Mouse (Mus musculus) heart, adult 18-20 months (tissue): Measurements from ENCODE around the gene Pde1b. TPM values are rescaled to one million over a fixed set of nuclear protein-coding genes. Genes with fewer than 3 reads are reported as not detected.
A peak's percentile ranks its signal among the peaks of the same experiment; 100 is the strongest.

ENCODE experiments used
- DNase-seq, 2 experiments: peaks; one replicate each; pipeline ENCODE4 v3.0.0; 2021 to 2022; ENCODE audit warnings: mixed read lengths in 1 of 2
- long read RNA-seq, 2 experiments: library from polyadenylated mRNA; stranded (forward); transcript quantifications; one replicate each; pipeline ENCODE4 v2.0.0; 2021
- total RNA-seq, 2 experiments: library from RNA; stranded (reverse); gene quantifications; 2 replicates each; pipeline ENCODE4 v1.2.3; 2021

The Pde1b gene
- total RNA-seq, result 1 to 10 TPM in 1 of 2 experiments, under 1 TPM in 1; 0.87 to 1.6 TPM
- long read RNA-seq, experiment 1, partial matches to known transcripts, result 0 of 2 reads
- long read RNA-seq, experiment 1, other reads (novel, unspliced or antisense), result 1 of 2 reads
- long read RNA-seq, experiment 2, result 0 reads

- peak; percentile 53 to 54 for DNase-seq
Observed at GRCm38 (mm10) chr15:103502435-103503250, at the start of gene Pde1b. Gene Pde1b (plus strand): TSS chr15:103503034.

DNA sequence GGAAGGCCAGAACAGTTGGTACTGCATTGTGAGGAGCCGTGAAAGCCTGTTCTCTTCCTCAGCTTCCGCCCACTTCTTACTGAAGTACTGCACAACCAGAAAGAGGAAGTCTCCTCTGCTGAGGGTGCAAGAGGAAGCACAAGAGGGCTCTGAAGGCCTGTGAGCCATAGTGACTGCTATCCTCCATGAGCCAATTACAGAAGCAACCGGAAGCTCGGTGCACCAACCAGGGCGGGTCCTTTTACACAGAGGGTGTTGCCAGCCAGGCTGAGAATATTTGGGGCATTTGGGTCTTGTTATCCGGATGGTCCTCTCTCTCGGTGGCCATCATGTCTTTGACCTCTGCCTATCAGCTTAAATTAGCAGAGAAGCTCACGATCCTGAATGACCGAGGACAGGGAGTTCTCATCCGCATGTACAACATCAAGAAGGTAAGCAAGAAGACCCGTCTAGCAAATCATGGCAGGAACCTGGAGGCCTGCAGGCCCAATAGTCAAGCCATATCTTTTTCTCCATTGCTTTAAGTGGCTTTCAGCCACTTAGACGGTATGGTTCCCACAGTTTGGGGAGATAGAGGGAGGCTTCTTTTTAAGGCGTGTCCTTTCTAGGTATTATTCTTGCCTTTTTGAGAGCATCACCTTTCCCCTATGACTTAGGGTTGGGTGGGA is 49.1 kb upstream of the Pde1b start, which contains the start of gene Nckap1l:
TSS of gene Nckap1l (plus strand) at position 244 of the 668 bp plus-strand sequence.
- peak; percentile 36 to 82 for DNase-seq

DNA sequence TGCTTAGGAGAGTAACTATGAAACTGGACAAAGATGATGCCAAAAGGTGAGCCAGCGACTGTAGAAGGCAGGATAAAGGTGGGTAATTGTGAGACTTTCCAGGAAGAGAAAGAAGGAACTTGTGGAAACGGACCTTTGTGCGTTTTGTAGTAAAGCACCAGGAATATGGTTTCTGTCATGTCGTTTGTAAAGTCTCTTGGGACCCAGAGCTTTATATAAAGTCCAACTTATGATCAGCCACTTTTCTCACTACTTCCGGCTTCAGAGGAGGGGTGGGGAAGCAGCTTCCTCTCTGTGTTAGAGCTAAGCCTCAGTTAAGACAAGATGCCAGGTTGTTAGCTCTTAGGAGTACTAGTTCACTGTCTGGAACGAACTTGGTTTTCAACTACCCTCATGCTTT is 48.4 kb upstream of the Pde1b start:
- DNase-seq, result no peak

- DNase-seq, result peak; percentile 7 to 55
Observed at GRCm38 (mm10) chr15:103462539-103463261, 40.1 kb upstream of the Pde1b start.

DNA sequence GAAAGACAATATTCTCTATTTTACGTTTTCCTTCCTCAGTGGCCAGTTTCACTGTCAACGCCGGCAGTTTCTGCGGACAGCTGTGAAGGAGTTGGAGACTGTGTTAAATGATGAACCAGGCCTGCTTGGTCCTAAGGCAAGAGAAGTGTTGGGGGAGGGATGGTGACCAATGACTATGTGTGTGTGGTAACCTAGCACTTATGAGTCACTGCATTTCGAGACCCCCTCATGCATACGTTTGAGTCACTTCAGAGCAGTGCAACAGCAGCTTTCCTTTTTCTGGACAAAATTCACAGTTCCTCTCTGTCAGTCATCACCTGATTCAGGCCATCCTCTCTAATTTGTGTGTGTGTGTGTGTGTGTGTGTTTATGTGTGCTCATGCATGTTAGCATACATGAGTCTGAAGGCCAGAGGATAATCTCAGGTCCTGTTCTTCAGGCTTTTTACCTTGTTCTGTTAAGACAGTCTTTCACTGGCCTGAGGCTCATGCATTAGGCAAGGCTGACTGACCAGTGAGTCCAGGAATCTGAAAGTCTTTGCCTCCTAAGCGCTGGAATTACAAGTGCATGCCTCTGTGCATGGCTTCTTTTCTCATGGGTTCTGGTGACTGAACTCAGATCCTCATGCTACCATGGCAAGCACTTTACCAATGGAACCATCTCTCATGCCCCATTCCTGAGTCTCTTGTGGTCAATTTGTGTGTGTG is 31.2 kb upstream of the Pde1b start:
- no peak for DNase-seq

GRCm38 (mm10) chr15:103472265-103472664 is 30.6 kb upstream of the Pde1b start:
- DNase-seq, result no peak

DNA sequence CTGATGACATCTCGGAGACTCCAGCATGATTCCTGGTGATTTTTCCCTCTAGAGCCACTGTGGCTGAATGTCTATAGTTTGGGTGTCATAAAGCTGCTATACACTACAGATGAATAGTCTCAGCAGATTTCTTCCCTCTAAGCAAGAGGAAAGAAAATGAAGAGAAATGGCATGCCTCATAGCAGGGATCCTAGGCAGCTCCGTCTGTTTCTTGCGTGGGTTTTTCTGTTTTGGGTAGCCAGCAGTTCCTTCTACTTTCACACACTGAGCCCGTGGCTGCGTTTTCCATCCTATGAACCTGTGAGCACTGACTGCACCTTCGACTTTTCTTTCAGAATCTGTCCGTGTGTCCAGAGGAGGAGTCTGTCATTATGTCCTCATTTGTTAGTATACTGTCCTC is 29.7 kb upstream of the Pde1b start:
- no peak for DNase-seq

GRCm38 (mm10) chr15:103473769-103474168 is 29.1 kb upstream of the Pde1b start:
- DNase-seq, result no peak

DNA sequence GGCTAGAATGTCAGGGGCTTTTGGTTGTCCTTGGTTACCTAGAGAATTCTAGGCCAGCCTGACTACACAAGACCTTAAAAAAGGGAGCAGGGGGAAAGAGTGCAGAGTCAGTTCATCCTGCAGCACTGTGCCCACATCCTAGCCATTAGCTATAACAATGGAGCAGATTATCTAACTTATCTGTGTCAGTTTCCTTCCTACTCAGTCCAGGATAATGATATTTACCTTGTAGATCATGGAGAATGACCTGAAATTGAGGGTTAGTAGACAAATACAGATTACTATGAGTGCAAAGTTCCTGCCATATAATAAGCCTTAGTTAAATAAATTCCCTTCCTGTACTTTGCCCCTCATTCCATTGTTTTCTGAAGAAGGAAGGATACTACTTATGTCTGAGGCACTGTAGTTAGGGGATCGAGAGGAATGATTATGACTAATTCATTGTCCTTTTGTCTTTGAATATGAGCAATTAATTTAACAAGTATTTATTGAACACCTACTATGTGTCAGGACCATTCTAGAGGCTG is 23.7 kb upstream of the Pde1b start:
- DNase-seq, result no peak

GRCm38 (mm10) chr15:103480129-103480528 is 22.7 kb upstream of the Pde1b start:
- DNase-seq, result no peak

DNA sequence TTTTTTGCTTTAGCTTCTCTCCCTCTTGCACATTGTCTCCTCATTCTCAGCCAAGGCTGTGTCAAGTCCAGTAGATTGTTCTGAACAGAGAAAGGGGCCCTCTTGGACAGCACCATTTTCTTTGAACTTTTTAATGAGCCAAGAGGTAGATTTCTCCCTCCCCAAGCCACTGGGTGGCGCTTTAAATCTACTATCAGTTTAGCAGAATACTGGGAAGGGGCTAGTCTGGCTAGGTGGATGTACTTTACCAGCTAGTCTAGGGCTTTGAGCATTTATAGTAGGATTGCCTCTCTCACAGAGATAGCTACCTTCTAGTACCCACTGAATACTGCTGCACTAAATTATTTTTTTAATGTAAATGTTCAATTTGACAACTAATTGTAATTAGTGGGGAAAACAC is 20.3 kb upstream of the Pde1b start:
- DNase-seq, result peak in 1 of 2 experiments; percentile 10

DNA sequence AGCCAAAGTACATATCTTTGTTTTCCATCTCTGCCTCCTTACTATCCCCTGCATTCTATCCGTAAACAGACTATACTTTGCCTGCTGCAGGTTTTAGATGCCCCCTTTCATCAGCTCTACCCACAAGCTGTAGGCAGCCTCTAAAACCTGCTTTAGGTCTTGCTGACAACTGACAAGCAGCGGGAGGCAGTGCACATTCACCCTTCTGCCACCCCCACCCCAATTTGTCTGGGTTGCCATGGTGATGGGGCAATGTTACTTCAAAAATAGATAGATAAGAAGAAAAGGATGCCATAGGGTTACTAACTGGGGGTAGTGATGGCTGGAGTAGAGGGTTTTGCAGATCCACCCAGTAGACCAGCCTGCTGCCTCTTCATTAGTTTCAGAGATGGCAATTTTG is 18.3 kb upstream of the Pde1b start:
- no peak for DNase-seq

GRCm38 (mm10) chr15:103485106-103485505 is 17.7 kb upstream of the Pde1b start:
- no peak for DNase-seq

DNA sequence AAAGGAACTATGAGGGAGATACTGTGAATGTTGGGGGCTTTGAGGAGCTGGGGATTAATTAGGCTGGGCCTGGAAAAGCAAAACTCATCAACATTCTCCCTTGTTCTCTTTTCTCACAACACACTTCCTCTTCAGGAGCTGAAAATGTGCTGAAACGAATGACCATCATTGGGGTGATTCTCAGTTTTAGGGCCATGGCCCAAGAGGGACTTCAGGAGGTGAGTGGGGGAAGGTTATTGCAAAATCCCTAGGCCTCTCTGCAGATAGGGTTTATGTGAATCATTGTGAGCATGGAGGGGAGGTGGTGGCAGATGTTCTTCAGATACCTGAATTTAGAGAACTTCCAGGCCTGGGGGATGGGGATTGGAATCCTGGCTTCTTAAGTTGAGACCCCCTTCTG is 16.2 kb upstream of the Pde1b start:
- DNase-seq, result no peak

GRCm38 (mm10) chr15:103488336-103488735 is 14.5 kb upstream of the Pde1b start:
- no peak for DNase-seq

GRCm38 (mm10) chr15:103496204-103497140 is 6.4 kb upstream of the Pde1b start:
- DNase-seq, result no peak

- no peak for DNase-seq
Observed at GRCm38 (mm10) chr15:103498157-103498556, 4.7 kb upstream of the Pde1b start.

- DNase-seq, result no peak
Observed at GRCm38 (mm10) chr15:103500723-103501122, 2.1 kb upstream of the Pde1b start.

- DNase-seq, result no peak
Observed at GRCm38 (mm10) chr15:103501186-103501585, 1.6 kb upstream of the Pde1b start.

DNA sequence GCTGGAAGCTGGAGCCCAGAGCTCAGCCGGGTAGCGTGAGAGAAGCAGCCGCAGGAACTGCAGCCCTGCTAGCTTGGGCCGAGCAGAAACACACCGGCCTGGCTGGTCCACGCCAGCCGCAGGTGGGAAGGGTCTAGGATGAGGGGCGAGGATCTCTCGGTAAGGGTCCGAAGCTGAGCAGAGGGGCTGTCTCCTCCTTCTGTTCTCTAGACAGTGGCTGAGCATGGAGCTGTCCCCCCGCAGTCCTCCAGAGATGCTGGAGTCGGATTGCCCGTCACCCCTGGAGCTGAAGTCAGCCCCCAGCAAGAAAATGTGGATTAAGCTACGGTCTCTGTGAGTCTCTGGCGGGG is 392 bp downstream of the Pde1b start:
- no peak for DNase-seq

DNA sequence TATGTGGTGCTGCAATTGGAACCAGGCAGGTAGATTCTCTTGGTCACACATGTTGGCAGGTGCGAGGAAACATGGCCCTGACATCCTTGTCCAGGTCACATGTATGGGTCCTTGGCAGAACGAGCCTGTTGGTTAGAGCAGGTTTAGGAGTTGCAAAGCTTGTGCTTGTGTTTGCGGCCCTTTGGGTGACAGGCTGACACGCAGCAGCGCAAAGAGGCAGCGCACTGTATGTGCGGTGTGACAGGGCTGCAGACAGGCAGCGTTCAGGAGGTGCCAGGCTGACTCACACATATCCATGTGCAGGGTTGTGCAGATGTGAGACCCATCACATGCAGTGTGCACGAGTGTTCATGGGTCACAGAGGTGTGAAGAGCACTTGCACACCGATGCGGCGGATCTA is 826 bp downstream of the Pde1b start:
- no peak for DNase-seq
